Mouse (Mus musculus) inflammation-experienced regulatory T-cells, adult 16 weeks (primary cell): Measurements from ENCODE around the gene Endov. TPM values are rescaled to one million over a fixed set of nuclear protein-coding genes. Genes with fewer than 3 reads are reported as not detected.

Source experiments
- polyA plus RNA-seq: library from polyadenylated mRNA; unstranded; fragments of 100-300 nt; shearing (Covaris generic); gene quantifications from one replicate; pipeline ENCODE4 v1.2.1, GENCODE M21; 2017

Endov gene
- 27.5 TPM for polyA plus RNA-seq

GRCm38 (mm10) chr11:119490861-119491689, at the start of gene Endov:
Gene Endov, plus strand, starts transcription at chr11:119491347.

GRCm38 (mm10) chr11:119547183-119547921, 56.2 kb downstream of the Endov start, which contains the start of gene Nptx1:
Gene Nptx1, minus strand, starts transcription at chr11:119547753.

Other genes starting within 250 kb of the Endov start
- gene Gaa, start 223.5 kb upstream of the Endov start, polyA plus RNA-seq, result 42.8 TPM
- 291 TPM for gene Eif4a3, start 191.3 kb upstream of the Endov start, polyA plus RNA-seq
- gene Card14, start 183.6 kb upstream of the Endov start, polyA plus RNA-seq, result not detected
- gene Sgsh, start 135.8 kb upstream of the Endov start, polyA plus RNA-seq, result 18.6 TPM
- gene Slc26a11, start 135.8 kb upstream of the Endov start, polyA plus RNA-seq, result 21.9 TPM
- gene Rnf213, start 98.2 kb upstream of the Endov start, polyA plus RNA-seq, result 19.8 TPM
- not detected for gene Nptx1, start 56.4 kb downstream of the Endov start, polyA plus RNA-seq
- 15.6 TPM for gene Rptor, start 111.6 kb downstream of the Endov start, polyA plus RNA-seq